Mouse (Mus musculus) embryonic facial prominence, embryonic 14.5 days (tissue): ENCODE measurements around the gene Ablim1. TPM values are rescaled to one million over a fixed set of nuclear protein-coding genes. Genes with fewer than 3 reads are reported as not detected.

Experiments
- ATAC-seq: fragments of 200-750 bp; cut with Nextera tagmentation; 2 replicates; pipeline ENCODE4 v1.8.0; 2017; ENCODE audit warnings: low read depth, moderate number of reproducible peaks, moderate TSS enrichment
- DNase-seq: peaks from one replicate; pipeline ENCODE4 v3.0.0-alpha.2; 2015; ENCODE audit warnings: low spot score
- H3K27ac ChIP-seq: fragments of 300-500 bp; sonication (generic); replicated peaks from 2 replicates; pipeline ENCODE4 v1.5.1; 2014; ENCODE audit warnings: low read depth, mild to moderate bottlenecking, low read length, moderate library complexity
- H3K27me3 ChIP-seq: fragments of 300-500 bp; sonication (generic); replicated peaks from 2 replicates; pipeline ENCODE4 v1.6.1; 2014; ENCODE audit warnings: low read length; ENCODE audit not compliant: control insufficient read depth, insufficient read depth
- H3K36me3 ChIP-seq: fragments of 300-500 bp; sonication (generic); 2 replicates; pipeline ENCODE4 v1.6.1; 2014; ENCODE audit warnings: low read length, mixed read lengths; ENCODE audit not compliant: control insufficient read depth, insufficient read depth
- H3K4me1 ChIP-seq: fragments of 300-500 bp; sonication (generic); 2 replicates; pipeline ENCODE4 v1.6.1; 2014; ENCODE audit warnings: antibody characterized with exemption, low read length; ENCODE audit not compliant: control insufficient read depth, insufficient read depth
- H3K4me2 ChIP-seq: fragments of 300-500 bp; sonication (generic); 2 replicates; pipeline ENCODE4 v1.6.1; 2014; ENCODE audit warnings: low read depth, mild to moderate bottlenecking, low read length, moderate library complexity, mixed read lengths
- H3K4me3 ChIP-seq: fragments of 300-500 bp; sonication (generic); 2 replicates; pipeline ENCODE4 v1.5.1; 2014; ENCODE audit warnings: low read depth, mild to moderate bottlenecking, low read length
- H3K9ac ChIP-seq: fragments of 300-500 bp; sonication (generic); 2 replicates; pipeline ENCODE4 v1.6.1; 2014; ENCODE audit warnings: low read depth, mild to moderate bottlenecking, low read length, moderate library complexity, mixed read lengths
- H3K9me3 ChIP-seq: fragments of 300-500 bp; sonication (generic); 2 replicates; pipeline ENCODE4 v1.6.1; 2016; ENCODE audit warnings: low read length; ENCODE audit not compliant: control insufficient read depth
- WGBS: fragments of 180-500 bp; shearing (Covaris S2); extraction: QIAGEN DNeasy Blood & Tissue Kit; methylation state at CpG from one replicate; pipeline ENCODE4 v1.1.7; 2014; 5-methylcytosine and 5-hydroxymethylcytosine counted together
- polyA plus RNA-seq: library from polyadenylated mRNA; unstranded; fragments of >200 nt; fragmentation: Nextera tagmentation; extraction: Ambion mirVana; gene quantifications from 2 replicates; pipeline ENCODE4 v1.2.1, GENCODE M21; 2014

Ablim1 gene
- polyA plus RNA-seq, 1 experiment from 2014 or later, result 49.3 TPM

- H3K36me3 ChIP-seq, result no peaks in the 10 kb centered on the region
Measured at GRCm38 (mm10) chr19:57305972-57306371, 8.7 kb downstream of the Ablim1 start.

DNA sequence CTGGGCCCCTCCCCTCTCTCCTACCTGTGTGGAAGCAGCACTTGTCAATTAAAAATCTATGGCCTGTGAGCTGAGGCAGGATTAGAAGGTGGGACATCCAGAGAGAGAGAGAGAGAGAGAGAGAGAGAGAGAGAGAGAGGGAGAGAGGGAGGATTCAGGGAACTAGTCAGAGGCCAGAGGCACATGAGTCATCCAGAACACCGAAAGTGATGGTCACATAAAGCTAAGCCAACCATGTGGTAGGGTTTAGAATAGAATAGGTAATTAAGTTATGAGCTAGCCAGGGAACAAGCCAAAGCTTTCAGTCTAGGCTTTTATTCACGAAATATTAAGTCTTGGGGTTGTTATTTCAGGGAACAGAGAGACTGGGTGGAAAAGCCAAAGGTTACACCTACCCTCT, 10.1 kb downstream of the Ablim1 start:
- Histone ChIP-seq H3K4me2 (no peak overlapping the region), H3K36me3 (no peaks in the 10 kb centered on the region), H3K4me1 (no peaks in the 10 kb centered on the region), H3K27ac (no peak overlapping the region), H3K4me3 (no peak overlapping the region), H3K9ac (no peak overlapping the region), H3K27me3 (no peaks in the 10 kb centered on the region), H3K9me3 (no peaks in the 10 kb centered on the region)
- no peak for ATAC-seq
- 78% methylated on average over 2 of the region's 2 CpGs for WGBS
- no peak for DNase-seq

More at GRCm38 (mm10) chr19:57305972-57306371, 8.7 kb downstream of the Ablim1 start:
- no peak overlapping the region for H3K9ac ChIP-seq
- H3K9me3 ChIP-seq, result no peaks in the 10 kb centered on the region
- H3K27me3 ChIP-seq, result no peaks in the 10 kb centered on the region
- WGBS, result 68% methylated on average over 8 of the region's 8 CpGs
- no peak for ATAC-seq
- peak overlapping the region; percentile 3; the same call in 1 of the 2 replicates for H3K27ac ChIP-seq
- peak; percentile 11 for DNase-seq
- H3K4me1 ChIP-seq, result no peaks in the 10 kb centered on the region
- H3K4me3 ChIP-seq, result no peak overlapping the region
- no peak overlapping the region for H3K4me2 ChIP-seq

DNA sequence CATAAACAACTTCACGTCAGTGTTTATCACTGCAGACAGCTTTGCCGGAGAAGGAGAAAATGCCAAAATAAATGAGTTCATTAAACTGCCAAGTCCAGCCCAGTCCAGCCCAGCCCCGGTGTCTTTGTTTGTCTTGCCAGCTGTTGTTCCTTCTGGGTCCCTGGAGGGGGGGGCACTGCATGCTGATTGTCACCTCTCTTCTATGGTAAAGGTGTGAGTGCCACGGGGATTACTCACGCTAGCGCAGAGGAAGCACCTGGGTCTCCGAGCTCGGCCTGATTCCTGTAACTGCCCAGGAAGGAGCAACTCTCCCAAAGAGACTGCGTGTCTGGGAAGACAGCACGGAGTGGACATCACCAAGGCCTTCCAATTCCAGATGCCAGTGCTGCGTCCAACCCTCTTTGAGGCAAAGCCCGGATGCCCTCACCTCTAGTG, 12.7 kb downstream of the Ablim1 start:
- WGBS, result 70% methylated on average over 12 of the region's 12 CpGs
- ATAC-seq, result no peak
- Histone ChIP-seq H3K4me3 (no peak overlapping the region), H3K4me1 (no peaks in the 10 kb centered on the region), H3K4me2 (no peak overlapping the region), H3K27me3 (no peaks in the 10 kb centered on the region), H3K9me3 (no peaks in the 10 kb centered on the region), H3K36me3 (no peaks in the 10 kb centered on the region), H3K9ac (no peak overlapping the region), H3K27ac (no peak overlapping the region)
- DNase-seq, result no peak

DNA sequence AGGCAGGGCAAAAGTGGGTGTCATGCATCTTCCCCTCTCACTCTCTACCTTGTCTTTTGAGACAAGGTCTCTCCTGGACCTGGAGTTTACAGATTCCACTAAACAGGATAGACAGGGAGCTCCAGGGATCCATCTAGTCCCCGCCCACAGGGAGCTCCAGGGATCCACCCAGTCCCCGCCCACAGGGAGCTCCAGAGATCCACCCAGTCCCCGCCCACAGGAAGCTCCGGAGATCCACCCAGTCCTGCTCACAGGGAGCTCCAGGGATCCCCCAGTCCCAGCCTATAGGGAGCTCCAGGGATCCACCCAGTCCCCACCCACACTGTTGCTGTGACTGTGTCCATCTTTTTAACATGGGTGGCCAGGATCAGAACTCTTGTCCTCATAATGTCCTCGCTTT, 16.7 kb downstream of the Ablim1 start:
- Histone ChIP-seq H3K27ac (no peak overlapping the region), H3K4me3 (no peak overlapping the region), H3K9me3 (no peaks in the 10 kb centered on the region), H3K9ac (no peak overlapping the region), H3K36me3 (no peaks in the 10 kb centered on the region), H3K4me1 (no peaks in the 10 kb centered on the region), H3K4me2 (no peak overlapping the region), H3K27me3 (no peaks in the 10 kb centered on the region)
- no peak for DNase-seq
- no peak for ATAC-seq
- WGBS, result 67% methylated on average over 5 of the region's 5 CpGs

GRCm38 (mm10) chr19:57297447-57297846, 17.3 kb downstream of the Ablim1 start:
- 85% methylated on average over 9 of the region's 9 CpGs for WGBS
- no peak overlapping the region for H3K4me2 ChIP-seq
- no peak overlapping the region for H3K4me3 ChIP-seq
- no peaks in the 10 kb centered on the region for H3K4me1 ChIP-seq
- no peak overlapping the region for H3K27ac ChIP-seq
- no peak overlapping the region for H3K9ac ChIP-seq
- no peaks in the 10 kb centered on the region for H3K36me3 ChIP-seq
- ATAC-seq (no peak), DNase-seq (no peak)
- no peaks in the 10 kb centered on the region for H3K27me3 ChIP-seq
- no peaks in the 10 kb centered on the region for H3K9me3 ChIP-seq

- no peak overlapping the region for H3K9ac ChIP-seq
- no peak overlapping the region for H3K4me3 ChIP-seq
- WGBS, result 71% methylated on average over 5 of the region's 5 CpGs
- no peaks in the 10 kb centered on the region for H3K36me3 ChIP-seq
- no peak for DNase-seq
- H3K27me3 ChIP-seq, result no peaks in the 10 kb centered on the region
- no peak overlapping the region for H3K4me2 ChIP-seq
- no peak for ATAC-seq
- no peaks in the 10 kb centered on the region for H3K4me1 ChIP-seq
- no peak overlapping the region for H3K27ac ChIP-seq
- no peaks in the 10 kb centered on the region for H3K9me3 ChIP-seq
Measured at GRCm38 (mm10) chr19:57296539-57296938, 18.2 kb downstream of the Ablim1 start.

GRCm38 (mm10) chr19:57295521-57295920, 19.2 kb downstream of the Ablim1 start:
- Histone ChIP-seq H3K9ac (no peak overlapping the region), H3K4me1 (no peaks in the 10 kb centered on the region), H3K4me2 (no peak overlapping the region), H3K4me3 (no peak overlapping the region), H3K36me3 (no peaks in the 10 kb centered on the region), H3K27me3 (no peaks in the 10 kb centered on the region), H3K9me3 (no peaks in the 10 kb centered on the region), H3K27ac (no peak overlapping the region)
- WGBS, result 60% methylated on average over 9 of the region's 9 CpGs
- ATAC-seq, result no peak
- no peak for DNase-seq

- Histone ChIP-seq H3K4me1 (no peaks in the 10 kb centered on the region), H3K4me3 (no peak overlapping the region), H3K4me2 (no peak overlapping the region), H3K9ac (no peak overlapping the region), H3K9me3 (no peaks in the 10 kb centered on the region), H3K27ac (no peak overlapping the region), H3K27me3 (no peaks in the 10 kb centered on the region), H3K36me3 (no peaks in the 10 kb centered on the region)
- DNase-seq, result no peak
- WGBS, result 81% methylated on average over 4 of the region's 4 CpGs
- ATAC-seq, result no peak
Measured at GRCm38 (mm10) chr19:57294356-57294755, 20.4 kb downstream of the Ablim1 start.

GRCm38 (mm10) chr19:57293737-57294136, 21.0 kb downstream of the Ablim1 start:
- H3K4me2 ChIP-seq, result no peak overlapping the region
- DNase-seq (no peak), ATAC-seq (no peak)

More at GRCm38 (mm10) chr19:57293737-57294136, 21.0 kb downstream of the Ablim1 start:
- no peak overlapping the region for H3K4me3 ChIP-seq
- H3K9me3 ChIP-seq, result no peaks in the 10 kb centered on the region
- no peaks in the 10 kb centered on the region for H3K4me1 ChIP-seq
- no peak overlapping the region for H3K27ac ChIP-seq
- no peak overlapping the region for H3K9ac ChIP-seq
- H3K36me3 ChIP-seq, result no peaks in the 10 kb centered on the region
- WGBS, result 38% methylated on average over 7 of the region's 7 CpGs
- no peaks in the 10 kb centered on the region for H3K27me3 ChIP-seq
